Mouse (Mus musculus): ENCODE data around the gene Nbr1.

GRCm38 (mm10) chr11:101587676-101588075 lies 35.7 kb downstream of the Nbr1 start:
- no peak for TF ChIP-seq CEBPB (IDR thresholded peaks at IDR 0.05; ENCODE audit: insufficient read depth, poor library complexity, severe bottlenecking)
- no peak for TF ChIP-seq POLR2A (IDR thresholded peaks at IDR 0.05; ENCODE audit: insufficient read length, low read depth)
- no peak for TF ChIP-seq MYOG (IDR thresholded peaks at IDR 0.05; ENCODE audit: control insufficient read depth in 1 of 3, insufficient read depth in 1 of 3, insufficient read length in 2 of 3, low read depth in 2 of 3)
- no peak for TF ChIP-seq TCF12 (IDR thresholded peaks at IDR 0.05; ENCODE audit: insufficient read depth, poor library complexity, severe bottlenecking)
